Mouse (Mus musculus) small intestine, adult 2 months (tissue): Measurements from ENCODE around the gene Asb2.

Experiments
- CTCF ChIP-seq: fragments of 200-500 bp; IDR thresholded peaks from 2 replicates; pipeline ENCODE4 v1.5.1; 2012; ENCODE audit warnings: low read depth, mild to moderate bottlenecking, control low read depth, inconsistent platforms, low read length, moderate library complexity, mixed read lengths; ENCODE audit not compliant: insufficient replicate concordance, insufficient read length; ENCODE audit errors: extremely low read depth
- POLR2A ChIP-seq: fragments of 200-500 bp; IDR thresholded peaks from 2 replicates; pipeline ENCODE4 v1.6.1; 2012; ENCODE audit warnings: low read depth, mild to moderate bottlenecking, control low read depth, inconsistent platforms, low read length, moderate library complexity

GRCm38 (mm10) chr12:103360812-103361211, 5.0 kb upstream of the Asb2 start:
- no peak for TF ChIP-seq CTCF
- no peak for TF ChIP-seq POLR2A
